Mouse (Mus musculus) heart, embryonic 13.5 days (tissue): ENCODE results near the gene Rhoh. TPM values are rescaled to one million over a fixed set of nuclear protein-coding genes. Genes with fewer than 3 reads are reported as not detected.

Source experiments
- ATAC-seq: fragments of 200-750 bp; cut with Nextera tagmentation; 2 replicates; pipeline ENCODE4 v1.8.0; 2017; ENCODE audit warnings: moderate TSS enrichment; ENCODE audit not compliant: insufficient number of reproducible peaks, low FRiP score, low TSS enrichment; ENCODE audit errors: extremely low read depth
- H3K27ac ChIP-seq: fragments of 300-500 bp; sonication (generic); replicated peaks from 2 replicates; pipeline ENCODE4 v1.5.1; 2015; ENCODE audit warnings: moderate library complexity, mild to moderate bottlenecking, inconsistent platforms
- H3K27me3 ChIP-seq: fragments of 300-500 bp; sonication (generic); replicated peaks from 2 replicates; pipeline ENCODE4 v1.6.1; 2015; ENCODE audit warnings: mild to moderate bottlenecking, inconsistent platforms
- H3K36me3 ChIP-seq: fragments of 300-500 bp; sonication (generic); 2 replicates; pipeline ENCODE4 v1.6.1; 2015; ENCODE audit warnings: mild to moderate bottlenecking, inconsistent platforms
- H3K4me1 ChIP-seq: fragments of 300-500 bp; sonication (generic); 2 replicates; pipeline ENCODE4 v1.6.1; 2015; ENCODE audit warnings: inconsistent platforms
- H3K4me2 ChIP-seq: fragments of 300-500 bp; sonication (generic); 2 replicates; pipeline ENCODE4 v1.6.1; 2015; ENCODE audit warnings: inconsistent platforms, mild to moderate bottlenecking, moderate library complexity
- H3K4me3 ChIP-seq: fragments of 300-500 bp; sonication (generic); 2 replicates; pipeline ENCODE4 v1.5.1; 2015; ENCODE audit warnings: moderate library complexity, mild to moderate bottlenecking, inconsistent platforms
- H3K9ac ChIP-seq: fragments of 300-500 bp; sonication (generic); 2 replicates; pipeline ENCODE4 v1.6.1; 2015; ENCODE audit warnings: inconsistent platforms, mild to moderate bottlenecking, moderate library complexity
- H3K9me3 ChIP-seq: fragments of 300-500 bp; sonication (generic); 2 replicates; pipeline ENCODE4 v1.6.1; 2016; ENCODE audit warnings: inconsistent platforms
- WGBS: fragments of 180-500 bp; shearing (Covaris S2); methylation state at CpG from one replicate; pipeline ENCODE4 v1.1.7; 2015; ENCODE audit warnings: mixed read lengths; 5-methylcytosine and 5-hydroxymethylcytosine counted together
- polyA plus RNA-seq: library from polyadenylated mRNA; unstranded; fragments of >200 nt; fragmentation: Nextera tagmentation; extraction: Ambion mirVana; gene quantifications from 2 replicates; pipeline ENCODE4 v1.2.1, GENCODE M21; 2015

Rhoh gene
- polyA plus RNA-seq, 1 experiment from 2014 or later = 0.86 TPM

- Histone ChIP-seq H3K27ac (no peak overlapping the region), H3K4me1 (peaks cover 36% of the 10 kb centered on the region), H3K9ac (no peak overlapping the region), H3K4me3 (no peak overlapping the region), H3K9me3 (0 out of 2 replicates have a peak, but pooled peaks cover under 1% of the 10 kb centered on the region), H3K36me3 (no peaks in the 10 kb centered on the region), H3K27me3 (no peaks in the 10 kb centered on the region), H3K4me2 (no peak overlapping the region)
- WGBS = 69% methylated on average over 2 of the region's 2 CpGs
- ATAC-seq = no peak
Measured at GRCm38 (mm10) chr5:65897731-65898130, 36.7 kb downstream of the Rhoh start.

- Histone ChIP-seq H3K9ac (no peak overlapping the region), H3K9me3 (peaks cover 10% of the 10 kb centered on the region), H3K27me3 (no peaks in the 10 kb centered on the region), H3K36me3 (no peaks in the 10 kb centered on the region), H3K27ac (no peak overlapping the region), H3K4me2 (no peak overlapping the region), H3K4me1 (peaks cover 36% of the 10 kb centered on the region), H3K4me3 (no peak overlapping the region)
- no peak for ATAC-seq
- 69% methylated on average over 3 of the region's 3 CpGs for WGBS
Measured at GRCm38 (mm10) chr5:65898683-65899082, 37.7 kb downstream of the Rhoh start.

- H3K4me2 ChIP-seq = no peak overlapping the region
- 79% methylated on average over 6 of the region's 6 CpGs for WGBS
- H3K9ac ChIP-seq = no peak overlapping the region
- no peak overlapping the region for H3K27ac ChIP-seq
- H3K4me1 ChIP-seq = peaks cover 30% of the 10 kb centered on the region
- peaks cover 24% of the 10 kb centered on the region for H3K9me3 ChIP-seq
- H3K4me3 ChIP-seq = no peak overlapping the region
- no peaks in the 10 kb centered on the region for H3K36me3 ChIP-seq
- H3K27me3 ChIP-seq = no peaks in the 10 kb centered on the region
- ATAC-seq = no peak
Measured at GRCm38 (mm10) chr5:65900113-65900512, 39.1 kb downstream of the Rhoh start.

GRCm38 (mm10) chr5:65900862-65901265 lies 39.9 kb downstream of the Rhoh start:
- Histone ChIP-seq H3K4me1 (peaks cover 23% of the 10 kb centered on the region), H3K36me3 (no peaks in the 10 kb centered on the region), H3K27me3 (no peaks in the 10 kb centered on the region), H3K4me2 (no peak overlapping the region), H3K9me3 (peaks cover 31% of the 10 kb centered on the region), H3K27ac (peak overlapping the region; percentile 20; the same call in 1 of the 2 replicates), H3K4me3 (no peak overlapping the region), H3K9ac (no peak overlapping the region)
- WGBS = 33% methylated on average over 7 of the region's 7 CpGs
- ATAC-seq = peak; percentile 46; the same call in 1 of the 2 replicates

DNA sequence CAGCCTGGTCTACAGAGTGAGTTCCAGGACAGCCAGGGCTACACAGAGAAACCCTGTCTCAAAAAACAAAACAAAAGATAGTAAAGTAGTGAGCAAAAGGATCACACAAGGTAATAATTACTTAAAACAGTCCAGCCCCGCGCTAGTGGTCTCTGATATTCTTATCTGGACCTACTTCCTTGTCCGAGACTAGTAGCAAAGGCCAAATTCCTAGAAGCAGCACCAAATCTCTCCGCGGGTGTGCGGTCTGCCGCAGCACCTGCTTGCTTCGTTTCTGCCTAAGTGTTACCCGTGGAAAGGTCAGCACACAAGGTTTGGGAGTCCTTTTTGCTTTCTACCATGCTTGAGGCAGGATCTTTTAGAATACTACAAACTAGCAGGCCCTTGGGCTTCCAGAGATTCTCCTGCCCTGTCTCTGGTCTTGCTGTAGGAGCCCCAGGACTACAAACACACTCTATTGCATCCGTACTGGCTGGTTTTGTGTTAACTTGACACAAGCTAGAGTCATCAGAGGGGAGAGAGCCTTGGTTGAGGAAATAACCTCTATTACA lies 40.9 kb downstream of the Rhoh start:
- Histone ChIP-seq H3K4me1 (peaks cover 12% of the 10 kb centered on the region), H3K4me2 (no peak overlapping the region), H3K9ac (no peak overlapping the region), H3K27ac (no peak overlapping the region), H3K36me3 (no peaks in the 10 kb centered on the region), H3K9me3 (peaks cover 32% of the 10 kb centered on the region), H3K27me3 (no peaks in the 10 kb centered on the region), H3K4me3 (no peak overlapping the region)
- ATAC-seq = no peak
- whole genome bisulfite sequencing = 75% methylated on average over 10 of the region's 10 CpGs

GRCm38 (mm10) chr5:65902811-65903210 lies 41.8 kb downstream of the Rhoh start:
- no peaks in the 10 kb centered on the region for H3K36me3 ChIP-seq
- H3K4me3 ChIP-seq = no peak overlapping the region
- no peak for ATAC-seq
- no peak overlapping the region for H3K4me2 ChIP-seq
- H3K27ac ChIP-seq = no peak overlapping the region
- 69% methylated on average over 9 of the region's 9 CpGs for WGBS
- H3K4me1 ChIP-seq = peaks cover 11% of the 10 kb centered on the region
- H3K9me3 ChIP-seq = peaks cover 34% of the 10 kb centered on the region
- no peak overlapping the region for H3K9ac ChIP-seq
- H3K27me3 ChIP-seq = no peaks in the 10 kb centered on the region

- Histone ChIP-seq H3K4me1 (peaks cover 11% of the 10 kb centered on the region), H3K4me3 (no peak overlapping the region), H3K9ac (no peak overlapping the region), H3K4me2 (no peak overlapping the region), H3K36me3 (no peaks in the 10 kb centered on the region), H3K27me3 (no peaks in the 10 kb centered on the region), H3K9me3 (peaks cover 34% of the 10 kb centered on the region), H3K27ac (no peak overlapping the region)
- WGBS = 80% methylated on average over 4 of the region's 4 CpGs
- no peak for ATAC-seq
Measured at GRCm38 (mm10) chr5:65904476-65904875, 43.5 kb downstream of the Rhoh start.

DNA sequence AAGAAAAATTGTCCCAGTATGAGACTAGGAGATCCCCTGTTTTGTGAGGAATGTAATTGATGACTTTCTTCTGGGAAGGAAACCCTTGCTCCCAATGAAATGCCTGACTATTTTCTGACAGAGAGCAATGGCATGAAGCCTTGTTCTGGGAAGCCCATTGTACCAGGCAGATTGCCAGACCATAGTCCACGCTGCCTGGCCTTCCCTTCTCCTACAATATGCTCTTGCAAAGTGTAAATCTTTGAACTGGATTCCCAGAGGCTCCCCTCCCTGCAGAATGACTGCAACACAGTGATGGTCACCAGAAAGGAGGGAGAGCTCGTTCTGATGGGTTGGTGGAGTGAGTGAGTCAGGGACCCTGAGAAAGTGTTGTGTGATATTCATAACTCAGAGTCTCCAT lies 47.7 kb downstream of the Rhoh start:
- Histone ChIP-seq H3K4me3 (no peak overlapping the region), H3K27ac (no peak overlapping the region), H3K9ac (no peak overlapping the region), H3K9me3 (peaks cover 24% of the 10 kb centered on the region), H3K4me1 (no peaks in the 10 kb centered on the region), H3K27me3 (no peaks in the 10 kb centered on the region), H3K4me2 (no peak overlapping the region), H3K36me3 (no peaks in the 10 kb centered on the region)
- WGBS = 61% methylated on average over 2 of the region's 2 CpGs
- ATAC-seq = no peak

GRCm38 (mm10) chr5:65909321-65909720 lies 48.3 kb downstream of the Rhoh start:
- Histone ChIP-seq H3K9me3 (peaks cover 18% of the 10 kb centered on the region), H3K27ac (no peak overlapping the region), H3K9ac (no peak overlapping the region), H3K4me3 (no peak overlapping the region), H3K27me3 (no peaks in the 10 kb centered on the region), H3K4me2 (no peak overlapping the region), H3K36me3 (no peaks in the 10 kb centered on the region), H3K4me1 (no peaks in the 10 kb centered on the region)
- no peak for ATAC-seq
- WGBS = 75% methylated on average over 4 of the region's 4 CpGs

DNA sequence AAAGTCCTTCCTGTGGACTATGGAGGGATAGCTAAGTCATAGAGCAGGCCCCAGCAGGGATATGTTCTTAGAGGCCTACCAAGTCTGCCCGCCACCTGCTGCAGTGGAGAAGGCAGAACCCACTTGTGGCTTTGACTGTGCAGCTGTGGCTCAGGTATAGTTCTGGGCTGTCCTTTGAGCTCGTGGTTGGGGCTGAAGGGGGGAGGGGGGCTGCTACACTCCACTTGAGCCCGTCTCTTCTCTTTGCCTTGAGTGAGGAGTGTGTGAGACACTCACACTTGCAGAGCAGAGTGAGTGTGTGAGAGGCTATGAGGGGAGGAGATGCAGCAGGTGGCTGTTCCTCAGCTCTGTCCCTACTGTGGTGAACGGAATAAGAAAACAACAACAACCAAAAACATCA lies 49.4 kb downstream of the Rhoh start:
- Histone ChIP-seq H3K9ac (no peak overlapping the region), H3K36me3 (no peaks in the 10 kb centered on the region), H3K4me3 (no peak overlapping the region), H3K27me3 (no peaks in the 10 kb centered on the region), H3K4me2 (no peak overlapping the region), H3K9me3 (peaks cover 8% of the 10 kb centered on the region; the same call in 1 of the 2 replicates), H3K4me1 (no peaks in the 10 kb centered on the region), H3K27ac (no peak overlapping the region)
- no peak for ATAC-seq
- WGBS = 70% methylated on average over 4 of the region's 4 CpGs

- ATAC-seq = no peak
- Histone ChIP-seq H3K4me2 (no peak overlapping the region), H3K36me3 (no peaks in the 10 kb centered on the region), H3K27ac (no peak overlapping the region), H3K9ac (no peak overlapping the region), H3K4me1 (no peaks in the 10 kb centered on the region), H3K4me3 (no peak overlapping the region), H3K27me3 (no peaks in the 10 kb centered on the region), H3K9me3 (0 out of 2 replicates have a peak, but pooled peaks cover 3% of the 10 kb centered on the region)
- 65% methylated on average over 7 of the region's 7 CpGs for WGBS
Measured at GRCm38 (mm10) chr5:65911676-65912075, 50.7 kb downstream of the Rhoh start.

GRCm38 (mm10) chr5:65912201-65912600 lies 51.2 kb downstream of the Rhoh start:
- 73% methylated on average over 5 of the region's 5 CpGs for WGBS
- no peaks in the 10 kb centered on the region for H3K4me1 ChIP-seq
- H3K27me3 ChIP-seq = no peaks in the 10 kb centered on the region
- ATAC-seq = no peak
- H3K36me3 ChIP-seq = no peaks in the 10 kb centered on the region
- no peak overlapping the region for H3K4me2 ChIP-seq
- no peak overlapping the region for H3K27ac ChIP-seq
- no peak overlapping the region for H3K9ac ChIP-seq
- H3K9me3 ChIP-seq = 0 out of 2 replicates have a peak, but pooled peaks cover under 1% of the 10 kb centered on the region
- H3K4me3 ChIP-seq = no peak overlapping the region
